Mouse (Mus musculus) myocyte (in vitro differentiated cells): ENCODE measurements around the gene 4930507D05Rik.

Experiments used
- CEBPB ChIP-seq: IDR thresholded peaks from 2 replicates; pipeline ENCODE4 v1.6.1; 2011; ENCODE audit warnings: mild to moderate bottlenecking, moderate library complexity; ENCODE audit not compliant: poor library complexity, insufficient read depth, severe bottlenecking
- MAX ChIP-seq: IDR thresholded peaks from one replicate; pipeline ENCODE4 v1.6.1; 2011; ENCODE audit warnings: low read depth, mild to moderate bottlenecking, control low read depth
- POLR2A ChIP-seq: IDR thresholded peaks from one replicate; pipeline ENCODE4 v1.6.1; 2011; ENCODE audit warnings: low read depth, mild to moderate bottlenecking, control low read depth, moderate library complexity; ENCODE audit not compliant: insufficient read length
- POLR2AphosphoS2 ChIP-seq: IDR thresholded peaks from one replicate; pipeline ENCODE4 v1.6.1; 2011; ENCODE audit warnings: low read depth, control low read depth; ENCODE audit not compliant: insufficient read length
- REST ChIP-seq: IDR thresholded peaks from one replicate; pipeline ENCODE4 v1.6.1; 2011; ENCODE audit warnings: mild to moderate bottlenecking, control low read depth, moderate library complexity; ENCODE audit not compliant: insufficient read depth, insufficient read length
- TCF12 ChIP-seq: IDR thresholded peaks from one replicate; pipeline ENCODE4 v1.6.1; 2011; ENCODE audit warnings: mild to moderate bottlenecking, control low read depth; ENCODE audit not compliant: poor library complexity, insufficient read depth, severe bottlenecking
- USF1 ChIP-seq: IDR thresholded peaks from one replicate; pipeline ENCODE4 v1.6.1; 2011; ENCODE audit warnings: low read depth, mild to moderate bottlenecking, control low read depth, moderate library complexity

GRCm38 (mm10) chr10:62500088-62500915 is 51.0 kb downstream of the 4930507D05Rik start:
- TF ChIP-seq POLR2AphosphoS2 = no peak
- TF ChIP-seq TCF12 = no peak
- no peak for TF ChIP-seq POLR2A
- no peak for TF ChIP-seq USF1
- TF ChIP-seq REST = no peak
- TF ChIP-seq MAX = no peak
- no peak for TF ChIP-seq CEBPB
